Mouse (Mus musculus): ENCODE results near the gene Adam12. TPM values are rescaled to one million over a fixed set of nuclear protein-coding genes. Genes with fewer than 3 reads are reported as not detected.
A peak's percentile ranks its signal among the peaks of the same experiment; 100 is the strongest.

Gene Adam12
- polyA plus RNA-seq, 1 experiment from 2014 or later, result 2.7 TPM

DNA sequence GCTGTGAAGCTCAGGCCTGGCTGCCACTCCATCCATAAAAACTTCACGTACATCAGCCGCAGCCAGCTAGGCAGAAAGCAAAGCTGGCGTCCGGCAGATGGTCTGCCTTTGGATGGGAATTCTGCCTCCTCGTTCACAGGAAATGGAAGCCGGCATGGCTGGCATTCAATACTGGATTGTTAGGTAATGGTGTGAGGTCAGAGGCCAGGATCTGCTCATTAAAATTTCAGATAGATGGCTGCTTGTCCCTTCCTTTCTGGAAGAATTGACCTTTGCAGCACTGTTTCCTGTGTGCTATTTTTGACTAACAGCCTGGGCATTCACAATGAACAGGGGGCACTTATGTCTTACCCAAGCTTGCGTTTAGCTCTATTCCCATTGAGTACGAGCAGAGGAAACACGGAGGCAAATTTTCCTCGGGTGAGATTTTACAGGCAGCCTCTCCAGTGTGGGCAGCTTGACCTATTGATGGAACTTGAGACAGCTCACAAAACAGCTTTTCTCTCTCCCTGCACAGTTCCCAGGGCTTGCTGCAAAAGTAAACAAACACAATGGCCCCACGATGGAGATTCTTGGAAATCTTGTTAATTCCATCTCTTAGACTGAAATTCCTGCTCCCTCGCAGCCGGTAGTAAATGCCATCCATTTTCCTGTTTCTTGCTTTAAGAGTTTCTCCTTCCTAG is 4.0 kb downstream of the Adam12 start:
- no peak overlapping the region for H3K27ac ChIP-seq (ENCODE audit: low read depth, low read length)
- no peak for ATAC-seq (ENCODE audit: low read depth)
- H3K4me2 ChIP-seq (ENCODE audit: low read depth, low read length), result no peak overlapping the region
- no peak overlapping the region for H3K4me3 ChIP-seq (ENCODE audit: low read depth, low read length)
- no peak overlapping the region for H3K9ac ChIP-seq (replicated peaks; ENCODE audit: low read depth, low read length)
- H3K4me1 ChIP-seq (ENCODE audit: control insufficient read depth, insufficient read depth, low read length), result peaks cover 10% of the 10 kb centered on the region
- WGBS, result 18% methylated on average over 13 of the region's 13 CpGs
- no peaks in the 10 kb centered on the region for H3K9me3 ChIP-seq (ENCODE audit: control insufficient read depth, low read length)
- no peaks in the 10 kb centered on the region for H3K36me3 ChIP-seq (ENCODE audit: control insufficient read depth, insufficient read depth, low read length)
- H3K27me3 ChIP-seq (ENCODE audit: control insufficient read depth, insufficient read depth, low read length), result peaks cover 11% of the 10 kb centered on the region; the same call in 1 of the 2 replicates

DNA sequence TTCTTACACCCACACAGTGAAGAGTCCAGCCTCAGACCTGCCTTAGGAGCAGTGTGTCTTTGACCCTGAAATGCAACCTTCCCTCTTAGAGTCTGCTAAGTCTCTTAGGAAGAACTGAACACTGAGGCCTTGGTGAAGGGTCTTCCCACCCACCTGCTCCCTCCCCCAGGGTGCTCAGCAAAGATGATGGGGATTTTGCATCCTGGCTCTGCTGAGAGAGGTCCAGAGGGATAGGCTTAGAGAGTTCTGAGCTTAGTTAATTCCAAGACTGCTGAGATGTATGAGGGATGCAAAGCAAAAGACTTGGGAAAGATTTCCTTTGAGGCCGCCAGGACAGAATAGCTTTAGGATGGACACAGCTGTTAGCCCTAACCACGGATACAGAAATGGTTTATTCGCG is 4.8 kb downstream of the Adam12 start:
- H3K27ac ChIP-seq (ENCODE audit: low read depth, low read length), result no peak overlapping the region
- WGBS, result 72% methylated on average over 4 of the region's 4 CpGs
- H3K4me1 ChIP-seq (ENCODE audit: control insufficient read depth, insufficient read depth, low read length), result peaks cover 10% of the 10 kb centered on the region
- no peak overlapping the region for H3K9ac ChIP-seq (replicated peaks; ENCODE audit: low read depth, low read length)
- ATAC-seq (ENCODE audit: low read depth), result no peak
- no peaks in the 10 kb centered on the region for H3K36me3 ChIP-seq (ENCODE audit: control insufficient read depth, insufficient read depth, low read length)
- peaks cover 11% of the 10 kb centered on the region; the same call in 1 of the 2 replicates for H3K27me3 ChIP-seq (ENCODE audit: control insufficient read depth, insufficient read depth, low read length)
- no peak overlapping the region for H3K4me3 ChIP-seq (ENCODE audit: low read depth, low read length)
- H3K4me2 ChIP-seq (ENCODE audit: low read depth, low read length), result no peak overlapping the region
- no peaks in the 10 kb centered on the region for H3K9me3 ChIP-seq (ENCODE audit: control insufficient read depth, low read length)

DNA sequence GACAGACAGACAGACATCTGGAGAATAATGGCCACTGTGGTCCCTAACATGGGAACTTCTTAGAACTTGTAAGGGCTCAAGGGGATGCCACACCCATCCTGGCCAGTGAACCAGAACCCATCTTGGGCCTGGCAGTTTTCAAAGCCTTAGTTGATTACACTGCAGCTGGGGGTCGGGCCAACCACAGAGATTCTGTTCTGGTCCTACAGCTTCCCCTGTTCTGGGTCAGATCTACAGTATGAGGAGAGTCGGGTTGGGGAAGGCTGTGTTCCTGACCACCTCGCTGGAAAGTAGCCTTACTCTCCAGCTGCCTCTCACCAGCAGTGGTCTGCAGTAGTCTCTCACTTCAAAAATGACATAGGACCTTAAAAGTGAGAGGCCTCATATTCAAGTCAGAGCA is 5.7 kb downstream of the Adam12 start:
- Histone ChIP-seq H3K27me3 (ENCODE audit: control insufficient read depth, insufficient read depth, low read length) (peaks cover 11% of the 10 kb centered on the region; the same call in 1 of the 2 replicates), H3K4me3 (ENCODE audit: low read depth, low read length) (no peak overlapping the region), H3K27ac (ENCODE audit: low read depth, low read length) (no peak overlapping the region), H3K4me2 (ENCODE audit: low read depth, low read length) (no peak overlapping the region), H3K9ac (replicated peaks; ENCODE audit: low read depth, low read length) (no peak overlapping the region), H3K4me1 (ENCODE audit: control insufficient read depth, insufficient read depth, low read length) (peaks cover 10% of the 10 kb centered on the region), H3K9me3 (ENCODE audit: control insufficient read depth, low read length) (no peaks in the 10 kb centered on the region), H3K36me3 (ENCODE audit: control insufficient read depth, insufficient read depth, low read length) (no peaks in the 10 kb centered on the region)
- ATAC-seq (ENCODE audit: low read depth), result no peak
- WGBS, result 79% methylated on average over 3 of the region's 3 CpGs

DNA sequence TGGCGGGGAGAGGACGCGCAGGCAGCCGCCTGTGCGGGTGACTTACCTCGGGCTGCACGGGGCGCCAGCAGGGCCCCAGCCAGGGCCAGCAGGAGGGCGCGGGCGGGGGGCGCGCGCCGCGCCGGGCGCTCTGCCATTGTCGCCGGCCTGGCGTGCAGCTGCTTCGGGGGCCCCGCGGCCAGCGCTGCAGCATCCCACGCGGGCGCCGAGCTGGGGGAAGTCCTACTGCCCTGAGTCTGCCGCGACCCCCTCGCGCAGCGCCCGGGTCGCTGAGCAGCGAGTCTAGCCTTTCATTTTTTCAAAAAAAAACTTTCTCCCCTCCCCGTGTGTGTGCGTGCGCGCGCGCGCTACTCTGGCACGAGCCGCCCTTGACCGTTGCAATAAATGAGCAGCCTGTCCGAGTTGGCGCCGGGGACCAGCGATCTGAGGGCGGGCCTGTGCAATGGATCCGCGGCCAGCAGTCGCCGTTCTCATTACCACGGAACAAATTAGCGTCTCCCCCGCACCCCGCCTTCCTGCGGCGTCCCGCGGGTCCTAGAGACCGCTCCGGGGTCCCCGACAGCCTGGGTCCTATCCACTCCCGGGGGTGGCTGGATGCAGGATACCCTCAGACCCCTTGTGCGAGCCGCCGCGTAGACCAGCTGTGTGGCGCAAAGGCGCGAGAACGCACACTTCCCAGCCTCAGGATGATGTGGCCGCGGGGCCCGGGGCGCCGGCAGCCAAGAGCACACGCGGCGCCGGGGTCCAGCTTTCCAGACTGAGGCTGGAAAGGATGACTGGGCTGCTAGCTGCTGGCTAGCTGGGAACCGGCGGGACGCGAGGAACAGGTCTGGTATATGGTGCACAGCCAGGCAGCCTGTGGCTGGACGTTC is 7.0 kb downstream of the Adam12 start:
- Histone ChIP-seq H3K27me3 (ENCODE audit: control insufficient read depth, insufficient read depth, low read length) (peaks cover 11% of the 10 kb centered on the region; the same call in 1 of the 2 replicates), H3K9me3 (ENCODE audit: control insufficient read depth, low read length) (no peaks in the 10 kb centered on the region), H3K4me2 (ENCODE audit: low read depth, low read length) (peak overlapping the region; percentile 99), H3K9ac (replicated peaks; ENCODE audit: low read depth, low read length) (peak overlapping the region; percentile 69), H3K4me3 (ENCODE audit: low read depth, low read length) (peak overlapping the region; percentile 63), H3K4me1 (ENCODE audit: control insufficient read depth, insufficient read depth, low read length) (peaks cover 10% of the 10 kb centered on the region), H3K27ac (ENCODE audit: low read depth, low read length) (peak overlapping the region; percentile 48), H3K36me3 (ENCODE audit: control insufficient read depth, insufficient read depth, low read length) (no peaks in the 10 kb centered on the region)
- ATAC-seq (ENCODE audit: low read depth), result peak; percentile 70
- WGBS, result under 1% methylated on average over 83 of the region's 90 CpGs

DNA sequence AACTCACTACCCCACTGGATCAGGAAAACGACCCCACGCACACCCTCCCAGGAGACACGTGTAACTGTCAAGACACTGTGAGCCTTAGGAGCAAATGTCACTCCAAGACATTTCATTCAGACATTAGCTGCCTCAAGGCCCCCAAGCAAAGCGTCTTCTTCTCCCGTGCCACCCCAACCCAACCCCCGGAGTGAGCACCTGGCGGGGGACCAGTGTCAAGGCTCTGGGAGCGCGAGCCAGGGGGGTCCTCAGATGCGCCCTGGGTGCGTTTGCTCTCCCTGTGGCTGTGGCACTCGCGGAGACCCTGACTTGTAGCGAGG is 7.6 kb downstream of the Adam12 start:
- Histone ChIP-seq H3K9me3 (ENCODE audit: control insufficient read depth, low read length) (no peaks in the 10 kb centered on the region), H3K4me1 (ENCODE audit: control insufficient read depth, insufficient read depth, low read length) (peaks cover 10% of the 10 kb centered on the region), H3K4me2 (ENCODE audit: low read depth, low read length) (peak overlapping the region; percentile 99), H3K4me3 (ENCODE audit: low read depth, low read length) (peak overlapping the region; percentile 63), H3K9ac (replicated peaks; ENCODE audit: low read depth, low read length) (peak overlapping the region; percentile 69), H3K27me3 (ENCODE audit: control insufficient read depth, insufficient read depth, low read length) (peaks cover 11% of the 10 kb centered on the region; the same call in 1 of the 2 replicates), H3K36me3 (ENCODE audit: control insufficient read depth, insufficient read depth, low read length) (no peaks in the 10 kb centered on the region), H3K27ac (ENCODE audit: low read depth, low read length) (peak overlapping the region; percentile 48; the same call in 1 of the 2 replicates)
- 0% methylated on average over 14 of the region's 14 CpGs for WGBS
- peak; percentile 6 for ATAC-seq (ENCODE audit: low read depth)

DNA sequence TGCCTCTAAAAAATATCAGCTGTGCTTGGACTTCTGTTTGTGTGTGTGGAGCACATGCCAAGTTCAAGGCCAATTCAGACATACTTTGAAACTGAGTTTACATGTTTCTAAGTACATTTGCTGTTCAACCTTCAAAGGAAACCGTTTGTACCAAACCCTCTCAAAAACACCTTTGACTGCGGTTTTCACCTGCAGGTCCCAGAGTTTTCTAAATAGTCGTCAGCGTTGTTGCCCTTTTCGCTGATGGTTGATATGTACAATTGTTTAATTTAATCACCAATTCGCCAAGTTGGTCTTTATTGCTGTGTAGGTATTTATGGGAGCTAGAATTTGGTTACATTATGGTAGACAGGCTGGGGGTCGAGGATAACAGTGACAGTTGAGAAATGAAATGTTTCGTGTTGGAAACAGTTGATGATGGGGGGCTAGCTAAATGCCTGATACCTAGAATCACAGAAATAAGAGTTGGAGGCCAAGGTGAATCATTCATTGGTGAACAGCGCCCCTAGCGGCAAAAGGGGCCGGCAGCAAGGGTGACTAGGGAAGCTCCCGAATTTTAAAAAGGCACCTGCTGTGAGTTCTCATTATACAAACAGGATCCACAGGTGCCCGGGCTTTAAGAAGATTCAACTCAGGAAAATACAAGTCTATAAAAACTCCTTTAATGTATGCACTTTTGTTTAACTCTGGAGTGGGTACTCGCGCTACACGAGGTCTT is 8.3 kb downstream of the Adam12 start:
- H3K27ac ChIP-seq (ENCODE audit: low read depth, low read length), result no peak overlapping the region
- H3K27me3 ChIP-seq (ENCODE audit: control insufficient read depth, insufficient read depth, low read length), result peaks cover 11% of the 10 kb centered on the region; the same call in 1 of the 2 replicates
- H3K9ac ChIP-seq (replicated peaks; ENCODE audit: low read depth, low read length), result no peak overlapping the region
- no peaks in the 10 kb centered on the region for H3K36me3 ChIP-seq (ENCODE audit: control insufficient read depth, insufficient read depth, low read length)
- H3K4me2 ChIP-seq (ENCODE audit: low read depth, low read length), result peak overlapping the region; percentile 99
- peak overlapping the region; percentile 63 for H3K4me3 ChIP-seq (ENCODE audit: low read depth, low read length)
- peaks cover 10% of the 10 kb centered on the region for H3K4me1 ChIP-seq (ENCODE audit: control insufficient read depth, insufficient read depth, low read length)
- H3K9me3 ChIP-seq (ENCODE audit: control insufficient read depth, low read length), result no peaks in the 10 kb centered on the region
- 29% methylated on average over 16 of the region's 16 CpGs for WGBS
- ATAC-seq (ENCODE audit: low read depth), result no peak

DNA sequence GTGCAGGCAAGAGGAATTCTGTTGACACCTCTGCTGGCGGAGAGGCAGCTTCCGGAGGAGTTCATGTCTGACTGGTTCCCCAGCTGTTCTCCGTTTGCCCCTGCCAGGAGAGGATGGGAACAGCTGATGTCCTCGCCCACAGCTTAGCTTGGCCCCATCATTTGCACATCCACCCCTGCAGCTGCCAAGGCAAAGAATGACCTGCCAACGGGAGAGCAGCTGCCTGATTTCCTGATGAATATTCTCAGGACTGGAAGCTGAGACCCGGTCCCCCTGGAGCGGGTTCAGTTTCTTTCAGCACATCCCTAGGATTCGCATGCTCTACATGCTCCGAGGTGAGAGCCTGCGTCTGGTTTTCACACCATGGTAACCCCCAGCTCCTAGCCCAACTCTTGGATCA is 24.0 kb downstream of the Adam12 start:
- Histone ChIP-seq H3K4me3 (ENCODE audit: low read depth, low read length) (no peak overlapping the region), H3K9ac (replicated peaks; ENCODE audit: low read depth, low read length) (no peak overlapping the region), H3K36me3 (ENCODE audit: control insufficient read depth, insufficient read depth, low read length) (no peaks in the 10 kb centered on the region), H3K27me3 (ENCODE audit: control insufficient read depth, insufficient read depth, low read length) (no peaks in the 10 kb centered on the region), H3K4me2 (ENCODE audit: low read depth, low read length) (no peak overlapping the region), H3K4me1 (ENCODE audit: control insufficient read depth, insufficient read depth, low read length) (no peaks in the 10 kb centered on the region), H3K9me3 (ENCODE audit: control insufficient read depth, low read length) (no peaks in the 10 kb centered on the region), H3K27ac (ENCODE audit: low read depth, low read length) (no peak overlapping the region)
- no peak for ATAC-seq (ENCODE audit: low read depth)
- 44% methylated on average over 10 of the region's 10 CpGs for WGBS

DNA sequence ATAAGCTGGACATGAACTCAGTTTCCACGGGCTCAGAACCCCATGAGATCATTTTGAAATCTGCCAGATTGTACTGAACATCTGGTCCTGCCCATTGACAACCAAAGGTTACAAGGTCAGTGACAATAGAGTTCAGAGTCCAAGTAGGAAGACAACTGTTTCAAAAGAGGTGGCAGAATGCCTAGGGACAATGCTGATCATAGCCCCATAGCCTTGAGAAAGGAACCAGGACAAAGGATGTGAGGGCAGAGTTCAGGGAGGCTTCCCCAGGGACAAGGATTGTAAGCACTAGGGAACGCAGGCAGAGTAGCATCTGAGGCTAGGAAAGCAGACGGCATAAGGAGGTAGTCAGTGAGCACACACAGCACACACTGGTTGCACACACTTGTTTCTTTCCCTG is 38.9 kb downstream of the Adam12 start:
- H3K4me2 ChIP-seq (ENCODE audit: low read depth, low read length), result no peak overlapping the region
- H3K4me1 ChIP-seq (ENCODE audit: control insufficient read depth, insufficient read depth, low read length), result no peaks in the 10 kb centered on the region
- ATAC-seq (ENCODE audit: low read depth), result no peak
- 17% methylated on average over 3 of the region's 3 CpGs for WGBS
- H3K27me3 ChIP-seq (ENCODE audit: control insufficient read depth, insufficient read depth, low read length), result no peaks in the 10 kb centered on the region
- no peaks in the 10 kb centered on the region for H3K9me3 ChIP-seq (ENCODE audit: control insufficient read depth, low read length)
- H3K4me3 ChIP-seq (ENCODE audit: low read depth, low read length), result no peak overlapping the region
- H3K36me3 ChIP-seq (ENCODE audit: control insufficient read depth, insufficient read depth, low read length), result no peaks in the 10 kb centered on the region
- H3K9ac ChIP-seq (replicated peaks; ENCODE audit: low read depth, low read length), result no peak overlapping the region
- no peak overlapping the region for H3K27ac ChIP-seq (ENCODE audit: low read depth, low read length)

Data from neural tube, embryonic 14.5 days (tissue).